Mouse (Mus musculus) lung, postnatal 4 days (tissue): Measurements from ENCODE around the gene Stard5.
A peak's percentile ranks its signal among the peaks of the same experiment; 100 is the strongest.

Experiments used
- DNase-seq, 2 experiments: peaks; one replicate each; pipeline ENCODE4 v3.0.0; 2021

Gene Stard5

GRCm38 (mm10) chr7:83666087-83666595, 34.4 kb downstream of the Stard5 start:
- DNase-seq, result no peak

DNA sequence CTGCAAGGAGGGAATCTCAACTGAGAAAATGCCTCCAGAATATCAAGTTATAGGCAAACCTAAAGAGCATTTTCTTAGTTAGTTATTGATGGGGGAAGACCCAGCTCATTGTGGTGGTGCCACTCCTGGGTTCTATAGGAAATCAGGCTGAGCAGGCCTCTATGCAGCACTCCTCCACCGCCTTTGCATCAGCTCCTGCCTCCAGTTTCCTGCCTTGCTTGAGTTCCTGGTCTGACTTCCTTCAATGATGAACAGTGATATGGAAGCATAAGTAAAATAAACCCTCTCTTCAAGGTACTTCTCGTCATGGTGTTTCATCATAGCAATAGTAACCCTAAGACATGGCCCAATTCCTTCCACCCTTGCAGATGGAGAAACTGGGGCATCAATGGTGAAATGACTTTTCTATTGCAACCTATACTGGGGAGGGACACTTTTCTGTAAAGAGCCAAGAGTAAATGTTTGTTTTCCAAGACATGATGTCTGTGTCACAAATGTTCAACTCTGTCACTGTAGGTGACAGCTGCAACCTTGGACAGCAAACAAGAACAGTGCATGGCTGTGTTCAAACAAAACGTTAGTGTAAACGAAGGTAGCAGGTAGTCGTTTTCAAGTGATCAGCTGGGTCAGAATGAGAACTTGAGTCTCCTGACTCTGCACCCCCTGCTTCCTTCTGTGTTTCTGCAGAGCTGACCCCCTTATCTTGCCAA, 36.3 kb downstream of the Stard5 start:
- DNase-seq, result peak in 1 of 2 experiments; percentile 6

GRCm38 (mm10) chr7:83668724-83669123, 37.0 kb downstream of the Stard5 start:
- peak; percentile 54 to 71 for DNase-seq

GRCm38 (mm10) chr7:83671573-83671972, 39.8 kb downstream of the Stard5 start:
- no peak for DNase-seq

GRCm38 (mm10) chr7:83675545-83676254, 43.9 kb downstream of the Stard5 start:
- DNase-seq, result peak; percentile 25 to 40

GRCm38 (mm10) chr7:83677296-83677695, 45.5 kb downstream of the Stard5 start:
- no peak for DNase-seq

GRCm38 (mm10) chr7:83678506-83678905, 46.7 kb downstream of the Stard5 start:
- DNase-seq, result no peak

GRCm38 (mm10) chr7:83682640-83683274, 51.0 kb downstream of the Stard5 start:
- DNase-seq, result no peak

DNA sequence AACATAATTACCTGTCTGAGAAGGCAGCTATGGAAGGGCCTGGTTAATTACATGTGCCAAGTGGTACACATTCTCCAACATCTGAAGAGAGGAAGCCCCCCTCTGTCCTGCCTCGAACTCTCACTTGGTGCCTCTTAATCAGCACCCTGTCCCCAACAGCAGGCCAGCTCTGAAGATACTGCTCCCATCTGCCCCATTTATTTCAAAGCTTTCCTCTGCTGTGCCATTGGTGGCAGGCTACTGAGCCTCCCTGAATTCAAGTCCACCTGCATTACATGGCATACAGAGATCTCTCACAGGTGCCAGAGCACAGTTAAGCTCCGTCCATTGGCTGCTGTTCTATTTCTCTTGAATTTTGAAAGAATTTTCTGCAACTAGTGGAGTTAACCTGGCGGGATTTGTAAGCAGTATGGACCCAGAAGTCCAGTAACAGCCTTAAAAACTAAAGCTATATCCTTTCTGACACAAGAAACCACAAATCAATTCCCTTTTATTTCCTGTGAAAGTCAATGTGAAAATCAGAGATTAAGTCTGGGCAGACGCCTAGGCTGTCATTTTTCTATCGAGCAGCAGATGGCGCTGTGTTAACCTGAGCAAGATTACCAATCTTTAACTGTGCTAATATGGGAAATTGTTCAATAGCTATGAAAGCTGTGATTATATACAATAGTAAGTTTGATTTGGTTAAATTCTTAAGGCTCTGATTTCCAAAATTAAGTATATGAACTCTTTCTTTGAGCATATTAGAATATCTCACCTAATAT, 63.9 kb downstream of the Stard5 start:
- DNase-seq, result peak in 1 of 2 experiments; percentile 18

- DNase-seq, result no peak
These were observed 67.4 kb downstream of the Stard5 start for GRCm38 (mm10) chr7:83699066-83699745.
